ENCODE assay signal across 13 mouse cellular contexts in the genomic region with DNA sequence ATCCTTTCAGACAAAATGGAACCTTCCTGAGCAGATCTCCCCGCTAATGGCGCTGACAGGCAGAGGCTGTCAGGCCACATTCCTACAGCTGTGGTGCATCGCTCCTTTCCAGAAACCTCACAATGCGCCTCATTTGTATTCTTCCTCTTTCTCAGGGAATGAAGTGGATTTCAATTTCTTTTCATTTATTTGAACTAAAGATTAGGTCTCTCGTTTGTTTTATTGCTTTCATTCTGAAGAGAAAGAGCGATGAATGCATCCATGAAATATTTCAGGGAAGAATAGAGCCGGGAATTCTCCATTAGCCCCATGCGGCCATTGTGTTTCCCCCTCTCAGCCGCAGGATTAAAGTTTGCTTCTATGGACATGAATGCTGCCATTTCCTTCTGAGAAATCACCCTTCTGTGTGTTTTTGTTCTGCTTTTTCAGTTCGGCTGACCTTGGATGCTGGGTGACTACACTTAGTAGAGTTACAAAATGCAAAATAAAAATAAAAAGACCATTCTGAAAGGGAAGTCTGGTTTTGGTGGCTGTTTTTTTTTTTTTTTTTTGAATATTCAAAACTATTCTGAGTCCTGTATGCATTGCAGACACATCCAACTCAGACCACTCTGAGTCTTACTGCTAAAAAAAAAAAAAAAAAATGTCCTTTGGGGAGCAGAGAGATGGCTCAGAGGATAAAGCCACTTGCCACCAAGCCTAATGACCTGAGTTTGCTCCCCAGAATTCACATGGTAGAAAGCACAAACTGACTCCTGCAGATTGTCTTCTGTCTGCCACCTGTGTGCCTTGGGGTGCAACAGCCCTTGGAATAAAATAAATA.
A peak's percentile ranks its signal among the peaks of the same experiment; 100 is the strongest.
DNase-seq lines count a peak whose midpoint lies in the region; ATAC-seq lines count a peak whose summit lies in the region.
"Had no signal": no experiment of that assay in that cellular context is flagged by ENCODE, and none has a peak within 500 bp of the region (broad histone marks: within the 10 kb centered on the region; RNA-seq: fewer than 3 reads in every experiment).

No protein-coding gene starts in this region.

- no peaks in the 10 kb centered on the region for H3K4me1 ChIP-seq in embryonic facial prominence, embryonic 11.5 days (ENCODE audit: control insufficient read depth, insufficient read depth, low read length)
- peaks cover 12% of the 10 kb centered on the region for H3K4me1 ChIP-seq in hindbrain, embryonic 13.5 days (replicated peaks)
- peaks cover 13% of the 10 kb centered on the region for H3K4me1 ChIP-seq in midbrain, embryonic 16.5 days (ENCODE audit: control insufficient read depth, insufficient read depth, low read length)
- no peaks in the 10 kb centered on the region for H3K4me1 ChIP-seq in heart, embryonic 11.5 days (ENCODE audit: control insufficient read depth, insufficient read depth, low read length)

- no peak overlapping the region for H3K9ac ChIP-seq in embryonic facial prominence, embryonic 11.5 days (replicated peaks; ENCODE audit: low read length)
- H3K9ac ChIP-seq in hindbrain, embryonic 13.5 days, result no peak overlapping the region
- H3K9ac ChIP-seq in midbrain, embryonic 16.5 days (ENCODE audit: low read depth, low read length), result no peak overlapping the region
- no peak overlapping the region for H3K9ac ChIP-seq in heart, embryonic 11.5 days (ENCODE audit: low read depth, low read length)
- H3K9ac ChIP-seq: heart, embryonic 13.5 days had no signal

- no peak overlapping the region for H3K4me3 ChIP-seq in embryonic facial prominence, embryonic 11.5 days (ENCODE audit: low read depth, low read length)
- H3K4me3 ChIP-seq in hindbrain, embryonic 13.5 days, result no peak overlapping the region
- H3K4me3 ChIP-seq in midbrain, embryonic 16.5 days (ENCODE audit: low read depth, low read length), result no peak overlapping the region
- H3K4me3 ChIP-seq in heart, embryonic 11.5 days (ENCODE audit: low read depth, low read length), result no peak overlapping the region
- H3K4me3 ChIP-seq: heart, embryonic 13.5 days had no signal

- H3K4me2 ChIP-seq in embryonic facial prominence, embryonic 11.5 days (ENCODE audit: low read depth, low read length), result no peak overlapping the region
- H3K4me2 ChIP-seq in hindbrain, embryonic 13.5 days, result peak overlapping the region; percentile 13; the same call in 1 of the 2 replicates
- H3K4me2 ChIP-seq in midbrain, embryonic 16.5 days (ENCODE audit: low read length), result no peak overlapping the region
- H3K4me2 ChIP-seq in heart, embryonic 11.5 days, result no peak overlapping the region
- H3K4me2 ChIP-seq: heart, embryonic 13.5 days had no signal

- ATAC-seq in common myeloid progenitor, adult 5-6 weeks (replicated peaks; ENCODE audit: low read depth, poor library complexity, severe bottlenecking), result peak; percentile 60; the same call in 1 of the 2 replicates
- 0 out of 2 replicates have a peak, but pooled peaks have one; percentile 39 for ATAC-seq in embryonic facial prominence, embryonic 11.5 days (replicated peaks; ENCODE audit: insufficient number of reproducible peaks, low FRiP score, low TSS enrichment, low read depth)
- 0 out of 2 replicates have a peak, but pooled peaks have one; percentile 39 for ATAC-seq in hindbrain, embryonic 13.5 days (ENCODE audit: low FRiP score)
- peak; percentile 69; the same call in 1 of the 2 replicates for ATAC-seq in midbrain, embryonic 16.5 days
- no peak for ATAC-seq in heart, embryonic 11.5 days (replicated peaks; ENCODE audit: insufficient number of reproducible peaks, low FRiP score, low TSS enrichment)

- H3K27ac ChIP-seq in embryonic facial prominence, embryonic 11.5 days (replicated peaks; ENCODE audit: low read depth, low read length), result no peak overlapping the region
- H3K27ac ChIP-seq in hindbrain, embryonic 13.5 days, result peak overlapping the region; percentile 75
- H3K27ac ChIP-seq in midbrain, embryonic 16.5 days (ENCODE audit: low read length), result peak overlapping the region; percentile 70
- no peak overlapping the region for H3K27ac ChIP-seq in heart, embryonic 11.5 days (ENCODE audit: low read depth, low read length)
- H3K27ac ChIP-seq: heart, embryonic 13.5 days had no signal

- H3K9me3 ChIP-seq in embryonic facial prominence, embryonic 11.5 days (replicated peaks; ENCODE audit: control insufficient read depth, low read length), result no peaks in the 10 kb centered on the region
- no peaks in the 10 kb centered on the region for H3K9me3 ChIP-seq in hindbrain, embryonic 13.5 days
- no peaks in the 10 kb centered on the region for H3K9me3 ChIP-seq in midbrain, embryonic 16.5 days (replicated peaks; ENCODE audit: control insufficient read depth, low read length, poor library complexity, severe bottlenecking)
- H3K9me3 ChIP-seq in heart, embryonic 11.5 days (replicated peaks; ENCODE audit: control insufficient read depth, low read length), result no peaks in the 10 kb centered on the region
- H3K9me3 ChIP-seq: heart, embryonic 13.5 days had no signal

- DNase-seq in embryonic facial prominence, embryonic 11.5 days (ENCODE audit: low spot score), result peak; percentile 61
- DNase-seq in adrenal gland, adult 8-10 months, result no peak
- no peak for DNase-seq in urinary bladder, postnatal 10 days (ENCODE audit: low spot score)
- DNase-seq: cerebellum, adult 11 months; kidney, adult 8-10 months; lung, postnatal 14 days; thymus, postnatal 25 days had no signal

- WGBS in embryonic facial prominence, embryonic 11.5 days, result 63% methylated on average over 10 of the region's 10 CpGs
- WGBS in hindbrain, embryonic 13.5 days, result 10% methylated on average over 10 of the region's 10 CpGs
- 5% methylated on average over 10 of the region's 10 CpGs for WGBS in midbrain, embryonic 16.5 days
- WGBS in heart, embryonic 11.5 days (ENCODE audit: insufficient replicate concordance), result 66% methylated on average over 10 of the region's 10 CpGs

- no peaks in the 10 kb centered on the region for H3K27me3 ChIP-seq in embryonic facial prominence, embryonic 11.5 days (ENCODE audit: control insufficient read depth, insufficient read depth, low read length)
- H3K27me3 ChIP-seq in hindbrain, embryonic 13.5 days, result no peaks in the 10 kb centered on the region
- H3K27me3 ChIP-seq in midbrain, embryonic 16.5 days (ENCODE audit: control insufficient read depth, insufficient read depth, low read depth, low read length), result no peaks in the 10 kb centered on the region
- H3K27me3 ChIP-seq in heart, embryonic 11.5 days (ENCODE audit: control insufficient read depth, insufficient read depth, low read length), result no peaks in the 10 kb centered on the region
- H3K27me3 ChIP-seq: heart, embryonic 13.5 days had no signal

- no peaks in the 10 kb centered on the region for H3K36me3 ChIP-seq in embryonic facial prominence, embryonic 11.5 days (replicated peaks; ENCODE audit: control insufficient read depth, insufficient read depth, low read depth, low read length)
- H3K36me3 ChIP-seq in hindbrain, embryonic 13.5 days, result no peaks in the 10 kb centered on the region
- H3K36me3 ChIP-seq in midbrain, embryonic 16.5 days (ENCODE audit: control insufficient read depth, insufficient read depth, low read length), result no peaks in the 10 kb centered on the region
- no peaks in the 10 kb centered on the region for H3K36me3 ChIP-seq in heart, embryonic 11.5 days (ENCODE audit: control insufficient read depth, insufficient read depth, low read length)
- H3K36me3 ChIP-seq: G1E; heart, embryonic 13.5 days had no signal

Comparison
In these comparisons a context has a peak if more than half of its experiments do, and no peak if none do; other contexts are left out.
1. H3K27ac ChIP-seq: peak in hindbrain, embryonic 13.5 days (single experiment) and midbrain, embryonic 16.5 days (single experiment); none in embryonic facial prominence, embryonic 11.5 days (single experiment) and heart, embryonic 11.5 days (single experiment).